Mouse (Mus musculus) adrenal gland, adult (tissue): ENCODE data around the gene Trdn.

Experiments
- DNase-seq, 2 experiments: peaks; one replicate each; pipeline ENCODE4 v3.0.0; 2022 to 2023; ENCODE audit warnings: low spot score in 1 of 2; ENCODE audit not compliant: inconsistent age in 2 of 2

Trdn gene

GRCm38 (mm10) chr10:33370534-33370933, 290.2 kb downstream of the Trdn start:
- no peak for DNase-seq

DNA sequence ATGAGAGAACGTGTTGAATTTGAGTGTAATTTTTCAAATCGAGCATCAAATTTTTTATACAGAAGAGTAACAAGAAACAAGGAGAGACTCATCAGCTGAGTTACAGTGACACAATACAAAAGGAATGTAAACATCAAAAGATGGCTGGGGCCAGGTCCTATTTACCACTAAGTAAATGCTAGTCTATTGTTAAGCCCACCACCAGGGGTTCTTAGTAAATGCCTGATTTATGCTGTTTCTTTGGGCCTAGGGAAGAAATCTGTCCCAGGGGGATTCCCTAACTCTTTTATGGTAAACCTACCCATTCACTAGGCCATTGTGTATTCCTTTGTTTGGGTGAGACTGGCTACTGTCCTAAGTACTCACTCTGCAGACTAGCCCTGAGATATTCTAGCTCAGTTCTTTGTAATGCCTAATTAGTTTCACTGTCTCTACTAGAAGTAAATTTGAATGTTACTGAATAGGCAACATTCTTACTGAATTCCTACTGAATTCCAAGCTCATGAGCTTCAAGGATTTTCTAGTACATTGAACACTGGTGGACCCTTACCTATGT, 295.2 kb downstream of the Trdn start:
- DNase-seq: no peak
